Mouse (Mus musculus) adrenal gland (tissue): ENCODE data around the gene Robo3.

Experiments
- intact Hi-C: fragments of 180-260 bp; cut with DNase I; formaldehyde crosslinking; loops from one replicate; pipeline ENCODE4 v1.15.1; 2025
- long read RNA-seq, 2 experiments: library from polyadenylated mRNA; unstranded; transcript quantifications; one replicate each; pipeline ENCODE4 v2.0.0; 2020; ENCODE audit warnings: borderline replicate concordance in 1 of 2; ENCODE audit not compliant: insufficient replicate concordance in 1 of 2

The Robo3 gene
- long read RNA-seq, experiment 1, partial matches to known transcripts: 1 of 2 reads
- long read RNA-seq, experiment 1, other reads (novel, unspliced or antisense): 1 of 2 reads
- long read RNA-seq, experiment 2: 0 reads

GRCm38 (mm10) chr9:37432720-37433421 is at the start of gene Robo3:
TSS of gene Robo3 (minus strand) at chr9:37433246.
- intact Hi-C loops: loop anchor here (10.0 kb wide), 1 partner anchor 112 kb away; no protein-coding TSS in a partner anchor

DNA sequence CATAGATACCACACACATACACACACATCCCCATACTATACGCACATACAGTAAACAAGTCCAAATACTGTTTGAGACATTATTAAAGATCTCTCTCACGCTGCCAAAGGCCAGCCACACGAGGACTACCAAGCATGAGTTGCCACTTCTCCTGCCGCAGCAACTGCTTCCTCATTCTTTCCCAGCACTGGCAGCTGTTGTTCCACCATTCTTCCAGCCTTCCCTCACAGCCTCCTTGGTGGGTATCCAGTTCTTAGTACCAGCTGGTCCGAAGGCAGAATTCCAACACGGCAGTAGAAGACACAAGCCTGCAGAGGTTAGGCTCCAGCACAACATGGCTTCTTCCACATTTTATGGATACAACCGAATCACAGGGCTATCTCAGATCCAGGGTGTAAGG is 41.9 kb upstream of the Robo3 start:
- intact Hi-C loops: no loop called here

DNA sequence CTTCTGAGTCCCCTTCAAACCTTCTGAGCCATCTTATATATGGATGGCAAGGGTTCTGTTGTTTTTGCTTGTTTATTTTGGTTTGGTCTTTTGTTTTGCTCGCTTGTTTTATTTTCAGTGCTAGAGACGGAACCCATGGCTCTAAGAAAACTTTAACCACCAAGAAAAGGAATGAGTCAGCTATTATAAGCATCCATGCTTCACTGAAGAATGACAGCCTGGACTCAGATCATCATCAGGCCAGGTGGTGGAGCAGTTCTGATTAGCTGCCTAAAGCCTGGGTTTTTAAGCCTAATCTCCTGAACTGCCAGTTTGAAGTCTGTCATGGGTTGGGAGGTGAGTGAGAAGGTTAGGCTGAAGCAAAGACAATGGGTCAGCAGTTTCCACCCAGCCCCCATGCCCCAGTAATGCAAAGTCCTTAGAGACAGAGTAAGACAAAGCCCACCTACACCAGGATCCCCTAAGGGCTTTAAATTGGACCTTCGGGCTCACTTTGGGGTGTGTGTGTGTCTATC is 40.6 kb upstream of the Robo3 start:
- intact Hi-C loops: no loop called here

DNA sequence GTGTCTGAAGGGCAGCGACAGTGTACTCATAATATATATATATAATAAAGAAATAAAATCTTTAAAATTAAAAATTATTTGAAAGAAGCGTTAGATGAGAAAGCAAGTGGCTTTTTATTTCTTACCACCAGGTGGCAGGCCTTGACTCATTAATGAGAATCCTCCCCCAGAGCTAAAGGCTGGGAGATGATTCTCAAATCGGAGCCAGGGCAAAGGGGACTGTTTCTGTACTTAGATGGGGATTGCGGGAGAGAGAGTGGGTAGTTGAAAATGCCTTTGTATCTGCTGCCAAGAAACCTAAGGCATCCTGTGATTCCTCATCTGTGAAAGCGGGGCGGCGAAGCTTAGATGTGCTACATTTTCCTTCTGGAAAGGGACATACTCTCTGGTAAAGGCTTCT is 29.7 kb upstream of the Robo3 start:
- intact Hi-C loops: loop anchor here (2.0 to 5.0 kb wide), 2 partner anchors 82 to 175 kb away; no protein-coding TSS in a partner anchor

DNA sequence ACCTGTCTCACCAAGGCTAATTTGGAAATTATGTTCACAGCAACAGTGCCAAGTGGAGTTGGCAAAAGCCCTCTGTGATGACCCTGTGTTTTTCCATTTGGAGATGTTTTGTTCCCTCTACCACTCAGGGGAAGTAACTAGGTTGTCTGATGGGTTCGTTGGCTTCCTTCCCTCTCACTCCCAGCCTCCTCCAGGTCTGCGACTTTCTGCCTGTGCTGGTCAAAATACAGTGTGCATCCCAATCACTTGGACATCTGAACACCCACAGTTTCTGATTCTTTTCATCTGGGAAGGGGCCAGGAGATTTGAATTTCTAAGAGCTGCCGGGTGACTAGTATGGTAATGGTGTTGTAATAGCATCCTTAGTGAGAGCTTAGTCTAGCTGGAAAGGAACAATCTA is 28.5 kb upstream of the Robo3 start:
- intact Hi-C loops: loop anchor here (2.0 to 5.0 kb wide), 2 partner anchors 155 to 176 kb away; no protein-coding TSS in a partner anchor

- intact Hi-C loops: loop anchor here (2.0 to 5.0 kb wide), 2 partner anchors 156 to 176 kb away; no protein-coding TSS in a partner anchor
These were observed 27.9 kb upstream of the Robo3 start for GRCm38 (mm10) chr9:37460961-37461340.

DNA sequence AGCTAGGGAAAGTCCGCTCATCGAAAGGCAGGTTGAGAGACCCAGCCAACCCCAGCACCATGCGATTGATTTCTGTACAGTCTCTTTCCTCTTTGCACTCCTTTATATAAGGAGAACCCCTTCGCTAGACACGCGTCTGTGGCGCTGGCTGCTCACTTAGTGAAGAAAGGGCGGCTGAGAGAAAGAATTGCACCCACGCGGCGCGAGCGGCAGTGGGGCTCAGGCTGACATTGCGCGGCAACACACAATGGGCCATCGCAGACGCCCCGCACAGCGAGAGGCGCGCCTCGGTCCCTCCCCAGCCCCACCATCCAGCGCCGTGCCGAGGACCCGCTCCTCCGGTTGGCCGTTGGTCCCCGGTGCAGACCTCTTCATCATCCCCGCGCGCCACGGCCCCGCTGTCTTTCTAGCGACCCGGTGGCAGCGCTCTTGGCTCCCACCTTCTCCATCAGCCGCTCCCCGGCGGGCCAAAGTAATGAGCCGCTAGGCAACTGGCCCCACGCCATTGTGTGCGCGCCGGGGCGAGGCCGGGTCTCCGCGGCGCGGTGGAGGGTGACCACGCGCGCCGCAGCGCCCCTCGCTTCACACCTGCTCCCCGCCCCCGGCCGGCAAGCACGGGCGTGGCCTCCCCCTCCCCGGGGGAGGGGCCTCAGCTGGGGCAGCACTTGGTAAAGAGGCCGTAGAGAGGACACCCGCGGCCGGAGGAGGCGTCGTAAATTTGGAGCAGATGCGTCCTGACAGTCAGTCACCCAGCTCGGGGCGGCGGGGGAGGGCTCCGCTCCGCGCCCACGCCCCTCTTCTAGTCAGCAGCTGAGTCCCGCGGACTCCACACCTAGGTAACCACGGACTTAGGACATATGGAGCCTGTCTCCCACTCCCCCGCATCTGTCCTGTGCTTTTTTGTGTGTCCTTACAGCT is 27.3 kb upstream of the Robo3 start:
- intact Hi-C loops: loop anchor here (2.0 to 5.0 kb wide), 2 partner anchors 156 to 177 kb away; no protein-coding TSS in a partner anchor

DNA sequence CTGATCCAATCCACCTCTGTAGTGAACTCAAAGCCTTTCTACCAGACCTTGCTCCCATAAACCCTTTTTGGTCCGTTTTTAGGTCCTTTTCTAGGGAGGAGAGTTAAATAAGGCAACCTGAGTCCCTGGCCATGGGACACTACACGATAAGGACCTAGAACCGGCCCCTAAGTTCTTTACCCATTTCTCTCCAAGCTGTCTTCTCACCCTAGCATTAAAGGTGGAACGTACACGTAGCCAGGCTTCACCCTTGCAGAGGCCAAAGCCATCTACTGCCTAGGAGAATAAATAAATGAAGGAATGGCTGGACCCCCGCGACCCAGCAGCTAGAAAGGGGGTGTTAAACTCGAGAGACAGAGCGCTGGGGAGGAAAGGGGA is 26.6 kb upstream of the Robo3 start:
- intact Hi-C loops: loop anchor here (2.0 to 5.0 kb wide), 2 partner anchors 157 to 178 kb away; no protein-coding TSS in a partner anchor

DNA sequence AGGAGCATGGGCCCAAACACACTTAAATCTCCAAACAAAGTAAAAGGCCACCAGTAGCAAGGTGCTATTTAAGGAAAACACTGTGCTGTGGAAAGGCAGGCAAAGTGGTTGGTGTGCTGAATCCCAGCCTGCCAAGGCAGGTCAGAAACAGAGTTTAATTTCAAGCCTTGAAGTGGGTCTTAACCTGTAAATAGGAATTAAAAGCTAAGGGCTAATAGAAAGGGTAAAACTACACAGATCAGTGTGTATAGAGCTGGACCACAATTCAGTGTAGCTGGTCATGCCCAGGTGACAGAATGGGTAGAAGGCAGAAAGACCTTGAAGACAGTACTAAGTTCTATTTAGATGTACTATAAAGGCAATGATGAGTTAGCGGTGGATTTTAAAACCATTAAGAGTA is 24.1 kb upstream of the Robo3 start:
- intact Hi-C loops: no loop called here

- intact Hi-C loops: no loop called here
These were observed 23.4 kb upstream of the Robo3 start for GRCm38 (mm10) chr9:37456481-37456910.

DNA sequence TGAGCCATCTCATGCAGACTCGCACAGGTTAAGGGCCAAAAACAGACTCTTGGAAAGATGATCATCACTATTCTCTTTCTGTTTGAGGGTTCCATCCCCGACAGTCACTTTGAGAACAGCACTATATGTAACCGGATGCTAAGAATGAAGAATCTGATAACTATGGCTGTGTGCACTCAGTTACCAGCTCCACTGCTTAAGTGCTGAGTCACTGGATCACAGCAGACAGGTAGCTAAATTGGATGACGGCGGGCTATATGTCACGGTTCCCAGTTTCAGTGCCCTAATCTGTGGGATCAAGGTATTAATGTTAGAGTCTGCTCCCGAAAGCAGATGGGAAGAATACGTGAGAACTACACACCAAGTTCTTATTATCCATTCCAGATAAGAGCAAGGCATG is 22.8 kb upstream of the Robo3 start:
- intact Hi-C loops: no loop called here

DNA sequence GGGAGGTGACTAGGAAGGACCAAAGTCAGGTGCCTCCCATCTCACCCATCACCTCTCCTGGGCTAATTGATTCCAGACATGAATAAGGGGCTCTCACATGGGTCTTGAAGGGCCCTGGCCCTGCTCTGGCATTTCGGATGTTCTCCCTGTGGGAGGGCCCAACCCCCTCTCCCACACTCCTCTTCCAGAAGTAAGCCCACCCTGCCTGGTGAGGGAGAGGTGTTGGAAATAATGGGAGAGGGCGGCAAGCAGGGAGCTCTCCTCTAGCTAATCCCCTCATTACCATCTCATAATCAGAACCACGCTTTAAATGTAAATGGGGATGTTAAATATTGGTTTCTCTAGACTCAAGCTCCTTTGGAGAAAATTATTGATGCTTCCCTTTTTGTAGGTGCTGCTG is 21.9 kb upstream of the Robo3 start:
- intact Hi-C loops: no loop called here

DNA sequence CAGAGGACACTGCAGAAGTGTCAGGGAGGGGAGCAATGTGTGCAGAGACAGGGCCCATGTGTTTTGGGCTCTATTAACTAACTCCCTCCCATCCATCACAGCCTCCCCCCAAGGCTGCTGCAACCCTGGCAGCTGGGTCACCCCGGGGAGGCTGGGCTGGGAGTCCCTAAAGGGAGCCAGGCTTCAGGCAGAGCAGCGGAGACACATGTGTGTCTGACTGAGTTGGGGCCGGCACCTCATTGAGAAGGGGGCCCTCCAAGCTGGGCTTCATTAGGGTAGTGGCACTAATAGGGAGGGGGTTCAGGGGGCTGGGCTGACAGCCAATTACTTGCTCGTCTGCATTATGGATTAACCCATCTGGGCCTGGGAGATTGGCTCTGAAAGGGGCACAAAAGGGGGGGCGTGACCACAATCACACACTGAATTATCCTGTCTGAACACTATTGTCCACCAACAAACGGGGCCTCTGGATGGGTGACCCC is 21.0 kb upstream of the Robo3 start:
- intact Hi-C loops: no loop called here

- intact Hi-C loops: no loop called here
These were observed 20.3 kb upstream of the Robo3 start for GRCm38 (mm10) chr9:37453328-37453727.

DNA sequence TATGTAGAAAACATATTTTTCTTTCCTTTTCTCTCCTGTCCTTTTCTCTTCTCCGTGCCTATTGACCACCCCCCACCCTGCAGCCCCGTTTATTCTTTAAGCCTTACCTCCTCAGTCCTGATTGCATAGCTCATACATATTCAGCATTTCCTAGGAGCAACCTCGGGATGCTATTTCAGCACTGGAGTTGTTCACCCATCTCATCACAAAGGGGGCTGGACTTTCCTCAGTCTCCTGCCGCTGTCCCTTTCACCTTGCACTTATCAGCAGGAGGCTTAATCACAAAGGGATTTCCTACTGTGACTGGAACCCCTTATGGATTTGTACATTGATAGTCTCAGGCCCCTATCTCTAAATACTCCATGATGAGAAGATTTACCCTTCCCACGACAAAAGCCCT is 19.4 kb upstream of the Robo3 start:
- intact Hi-C loops: no loop called here

GRCm38 (mm10) chr9:37437772-37438735 is 5.0 kb upstream of the Robo3 start:
- intact Hi-C loops: loop anchor here (10.0 kb wide), 1 partner anchor 107 kb away; no protein-coding TSS in a partner anchor

DNA sequence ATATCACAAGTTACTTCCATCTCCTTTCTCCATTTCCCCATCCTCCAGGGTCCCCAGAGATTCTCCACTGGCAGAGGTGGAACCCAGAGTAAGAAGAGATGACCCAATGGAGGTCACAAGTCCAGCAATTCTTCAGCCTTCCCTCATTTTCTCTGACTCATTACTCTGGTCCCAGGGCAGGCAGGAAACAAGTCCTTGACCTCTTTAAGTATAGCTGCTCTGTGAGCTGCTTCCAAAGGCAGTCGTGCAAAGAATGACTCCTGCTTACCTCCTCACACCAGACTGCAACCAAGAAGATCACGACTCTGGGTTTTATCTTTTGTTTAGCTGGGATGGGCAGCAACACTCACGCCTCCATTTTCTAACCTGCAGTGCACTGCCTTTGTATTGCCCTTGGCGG is 2.6 kb upstream of the Robo3 start:
- intact Hi-C loops: loop anchor here (10.0 kb wide), 1 partner anchor 109 kb away; no protein-coding TSS in a partner anchor

GRCm38 (mm10) chr9:37434932-37435331 is 1.9 kb upstream of the Robo3 start:
- intact Hi-C loops: loop anchor here (10.0 kb wide), 1 partner anchor 110 kb away; no protein-coding TSS in a partner anchor

DNA sequence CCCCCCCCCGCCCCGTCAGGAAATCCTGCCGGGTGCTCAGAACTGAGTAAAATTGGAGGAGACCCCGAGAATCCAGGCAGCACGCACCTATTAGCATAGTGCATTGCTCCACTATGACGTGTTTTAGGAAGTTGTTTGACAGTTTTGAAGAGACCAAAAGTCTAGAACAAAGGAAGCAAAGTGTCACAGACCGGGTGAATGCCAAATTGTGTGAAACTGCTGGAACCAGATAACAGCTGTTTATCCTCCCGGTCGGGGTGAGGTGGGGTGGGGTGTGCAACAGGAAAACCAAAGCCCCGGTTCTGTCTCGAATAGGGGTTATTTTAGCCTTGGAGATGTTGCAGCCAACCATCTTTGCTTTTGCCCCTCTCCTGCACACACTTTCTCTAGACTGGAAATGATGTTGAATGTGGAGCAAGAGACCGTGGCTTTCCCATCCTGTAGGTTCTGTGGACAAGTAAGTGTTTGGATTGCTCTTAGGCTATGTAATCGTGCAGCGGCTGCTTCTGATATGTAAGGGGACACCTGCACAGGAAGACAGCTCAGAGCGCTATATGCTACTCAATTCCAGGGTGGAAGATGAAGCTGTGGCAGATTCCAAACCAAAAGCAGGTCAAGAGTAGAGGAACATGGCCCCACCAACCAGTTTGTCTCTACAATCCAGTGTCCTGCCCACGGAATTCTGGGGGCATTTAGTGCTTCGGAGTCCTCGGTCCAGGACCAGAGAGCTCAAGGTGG is 946 bp upstream of the Robo3 start:
- intact Hi-C loops: loop anchor here (10.0 kb wide), 1 partner anchor 111 kb away; no protein-coding TSS in a partner anchor
